ENCODE assay signal across 12 mouse cellular contexts in the genomic region with DNA sequence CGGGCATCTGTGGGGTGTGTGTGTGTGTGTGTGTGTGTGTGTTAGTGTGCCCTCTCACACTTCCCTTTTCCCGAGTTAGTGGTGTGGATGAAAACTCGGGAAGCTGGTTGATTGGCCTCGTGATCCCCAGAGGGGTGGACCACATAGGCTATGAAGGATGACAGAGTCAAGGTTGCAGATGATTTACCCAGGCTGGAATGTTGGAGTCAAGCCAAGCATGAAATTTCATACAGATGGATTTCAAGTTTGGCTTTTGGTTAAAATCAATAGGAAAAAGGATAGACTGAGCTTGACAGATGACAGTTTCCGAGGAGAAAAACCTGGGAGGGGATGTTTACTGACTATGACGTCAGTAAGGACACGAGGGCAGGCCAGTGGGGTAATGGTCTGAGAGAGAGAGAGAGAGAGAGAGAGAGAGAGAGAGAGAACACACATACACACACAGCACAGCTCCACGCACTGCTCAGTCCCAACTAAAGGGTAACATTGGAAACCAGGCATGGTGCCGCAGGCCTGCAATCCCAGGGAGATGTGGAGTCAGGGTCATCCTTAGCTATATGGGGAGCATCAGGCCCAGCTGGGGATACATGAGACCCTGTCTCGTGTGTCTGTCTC. TPM values are rescaled to one million over a fixed set of nuclear protein-coding genes. Genes with fewer than 3 reads are reported as not detected.
DNase-seq lines count a peak whose midpoint lies in the region; ATAC-seq lines count a peak whose summit lies in the region.
"Had no signal": no experiment of that assay in that cellular context is flagged by ENCODE, and none has a peak within 500 bp of the region (broad histone marks: within the 10 kb centered on the region; RNA-seq: fewer than 3 reads in every experiment).

No protein-coding gene starts in this region.

- peak; percentile 53; the same call in 1 of the 2 replicates for ATAC-seq in lung, embryonic 16.5 days (ENCODE audit: low read depth)
- no peak for ATAC-seq in embryonic facial prominence, embryonic 12.5 days (ENCODE audit: insufficient number of reproducible peaks, insufficient read depth, low FRiP score, low TSS enrichment)

- no peak overlapping the region for H3K9ac ChIP-seq in lung, embryonic 16.5 days (ENCODE audit: low read length)
- no peak overlapping the region for H3K9ac ChIP-seq in embryonic facial prominence, embryonic 12.5 days
- H3K9ac ChIP-seq: limb, embryonic 15.5 days had no signal

- no peak overlapping the region for H3K4me2 ChIP-seq in lung, embryonic 16.5 days (ENCODE audit: low read depth, low read length)
- no peak overlapping the region for H3K4me2 ChIP-seq in embryonic facial prominence, embryonic 12.5 days (replicated peaks)
- H3K4me2 ChIP-seq: limb, embryonic 15.5 days had no signal

- no peaks in the 10 kb centered on the region for H3K36me3 ChIP-seq in lung, embryonic 16.5 days (ENCODE audit: control insufficient read depth, insufficient read depth, low read length)
- peaks cover 15% of the 10 kb centered on the region; the same call in 1 of the 2 replicates for H3K36me3 ChIP-seq in embryonic facial prominence, embryonic 12.5 days

- no peak overlapping the region for H3K4me3 ChIP-seq in lung, embryonic 16.5 days (ENCODE audit: low read length)
- H3K4me3 ChIP-seq in embryonic facial prominence, embryonic 12.5 days = no peak overlapping the region
- H3K4me3 ChIP-seq: limb, embryonic 15.5 days had no signal

- peaks cover 11% of the 10 kb centered on the region for H3K4me1 ChIP-seq in lung, embryonic 16.5 days (replicated peaks; ENCODE audit: control insufficient read depth, insufficient read depth, low read length)
- peaks cover 34% of the 10 kb centered on the region for H3K4me1 ChIP-seq in embryonic facial prominence, embryonic 12.5 days

- peak; percentile 42 for DNase-seq in gastrocnemius, adult 18-20 months (ENCODE audit: low spot score)
- no peak for DNase-seq in gastrocnemius, adult 8-10 months (ENCODE audit: low spot score in 2 of 2)
- no peak for DNase-seq in lung, adult 18-20 months
- peak; percentile 79 for DNase-seq in mesoderm, embryonic 11.5 days (ENCODE audit: low read depth, low spot score)
- no peak for DNase-seq in left cerebral cortex, postnatal 10 days (ENCODE audit: extremely low spot score in 1 of 2, low spot score in 2 of 2)
- no peak for DNase-seq in frontal cortex, adult 2 months (ENCODE audit: extremely low spot score in 1 of 2, low spot score in 1 of 2)
- DNase-seq: heart, adult 18-20 months; thymus, postnatal 36 days had no signal

- WGBS in lung, embryonic 16.5 days = 15% methylated on average over 9 of the region's 10 CpGs
- WGBS in embryonic facial prominence, embryonic 12.5 days = 31% methylated on average over 10 of the region's 10 CpGs

- H3K27me3 ChIP-seq in lung, embryonic 16.5 days (ENCODE audit: control insufficient read depth, insufficient read depth, low read depth, low read length) = no peaks in the 10 kb centered on the region
- H3K27me3 ChIP-seq in embryonic facial prominence, embryonic 12.5 days = no peaks in the 10 kb centered on the region
- H3K27me3 ChIP-seq: limb, embryonic 15.5 days had no signal

- intact Hi-C loops in left cerebral cortex, postnatal 10 days (cut with DNase I) = no loop called here

- H3K9me3 ChIP-seq in lung, embryonic 16.5 days (ENCODE audit: control insufficient read depth, low read length) = no peaks in the 10 kb centered on the region
- no peaks in the 10 kb centered on the region for H3K9me3 ChIP-seq in embryonic facial prominence, embryonic 12.5 days
- H3K9me3 ChIP-seq: limb, embryonic 15.5 days had no signal

- 0 out of 2 replicates have a peak overlapping the region, but pooled peaks have one; percentile 2 for H3K27ac ChIP-seq in lung, embryonic 16.5 days (ENCODE audit: low read length)
- H3K27ac ChIP-seq in embryonic facial prominence, embryonic 12.5 days = peak overlapping the region; percentile 88
- H3K27ac ChIP-seq: limb, embryonic 15.5 days had no signal

RNA-seq across cellular contexts. Expression of gene Ttyh2, which starts 12.4 kb away (rescaled TPM):
- 10 to 100 TPM; 15.6 to 16.7 TPM for total RNA-seq in gastrocnemius, adult 18-20 months (2021)
- total RNA-seq in gastrocnemius, adult 8-10 months (2022) = 10 to 100 TPM; 17.6 to 20.2 (median 19.4) TPM
- polyA plus RNA-seq in lung, embryonic 16.5 days (2015; fragmentation: Nextera tagmentation; extraction: Ambion mirVana) = 13.7 and 14.1 TPM in 2 replicates
- polyA plus RNA-seq in embryonic facial prominence, embryonic 12.5 days (2016; fragmentation: Nextera tagmentation; extraction: Ambion mirVana) = 21.6 and 24.5 TPM in 2 replicates
- 10 to 100 TPM; 21.7 TPM for total RNA-seq in left cerebral cortex, postnatal 10 days (2021)
- polyA plus RNA-seq in frontal cortex, adult 2 months (2012; rRNA removed) = 19.0 and 20.1 TPM in 2 replicates

RNA-seq across cellular contexts. Expression of gene Rpl38, which starts 19.4 kb away (rescaled TPM):
- 100 to 1,000 TPM; 619 to 713 TPM for total RNA-seq in gastrocnemius, adult 18-20 months (2021)
- 100 to 1,000 TPM; 528 to 780 (median 621) TPM for total RNA-seq in gastrocnemius, adult 8-10 months (2022)
- polyA plus RNA-seq in lung, embryonic 16.5 days (2015; fragmentation: Nextera tagmentation; extraction: Ambion mirVana) = 787 and 914 TPM in 2 replicates
- 893 and 953 TPM in 2 replicates for polyA plus RNA-seq in embryonic facial prominence, embryonic 12.5 days (2016; fragmentation: Nextera tagmentation; extraction: Ambion mirVana)
- total RNA-seq in left cerebral cortex, postnatal 10 days (2021) = 100 to 1,000 TPM; 902 to 927 TPM
- 1,969 and 2,066 TPM in 2 replicates for polyA plus RNA-seq in frontal cortex, adult 2 months (2012; rRNA removed)

RNA-seq across cellular contexts. Expression of gene Dnaic2, which starts 39.5 kb away (rescaled TPM):
- total RNA-seq in gastrocnemius, adult 18-20 months (2021) = under 1 TPM; 0.07 to 0.12 TPM
- not detected for total RNA-seq in gastrocnemius, adult 8-10 months (2022)
- polyA plus RNA-seq in lung, embryonic 16.5 days (2015; fragmentation: Nextera tagmentation; extraction: Ambion mirVana) = 7.1 and 8.5 TPM in 2 replicates
- polyA plus RNA-seq in embryonic facial prominence, embryonic 12.5 days (2016; fragmentation: Nextera tagmentation; extraction: Ambion mirVana) = 2.0 and 2.2 TPM in 2 replicates
- total RNA-seq in left cerebral cortex, postnatal 10 days (2021) = 1 to 10 TPM in 1 of 2 experiments, under 1 TPM in 1; 0.59 to 1.0 TPM
- polyA plus RNA-seq in frontal cortex, adult 2 months (2012; rRNA removed) = 2.5 and 2.9 TPM in 2 replicates
- total RNA-seq: monocyte, adult 5-6 weeks had no signal

Comparison
In these comparisons a context has a peak if more than half of its experiments do, and no peak if none do; other contexts are left out.
1. DNase-seq: peak in gastrocnemius, adult 18-20 months (single experiment) and mesoderm, embryonic 11.5 days (single experiment); none in gastrocnemius, adult 8-10 months (0 of 2), lung, adult 18-20 months (0 of 2), left cerebral cortex, postnatal 10 days (0 of 2) and frontal cortex, adult 2 months (0 of 2).